In genomic region chr16:73908504-73908903, GRCm38 (mm10) we compare ENCODE assay signal across 25 mouse cellular contexts.
"Had no signal": no experiment of that assay in that cellular context is flagged by ENCODE, and none has a peak within 500 bp of the region (broad histone marks: within the 10 kb centered on the region; RNA-seq: fewer than 3 reads in every experiment).

No protein-coding gene starts in this region.

- DNase-seq: gastrocnemius, adult 2 months; gastrocnemius, postnatal 10 days; gastrocnemius, postnatal 25 days; heart, adult 18-20 months; heart, postnatal 10 days; kidney, adult 18-20 months; kidney, adult 8-10 months; kidney, postnatal 10 days; kidney, postnatal 25 days; kidney, postnatal 4 days; left cerebral cortex, postnatal 4 days; liver, embryonic 13.5 days had no signal

- ATAC-seq: inflammation-experienced regulatory T-cells, adult 6 months; intestine, embryonic 15.5 days; intestine, postnatal 0 days had no signal

- H3K4me2 ChIP-seq: heart, embryonic 13.5 days; hindbrain, embryonic 13.5 days; hindbrain, embryonic 15.5 days; intestine, embryonic 15.5 days; limb, embryonic 13.5 days; limb, embryonic 15.5 days; liver, embryonic 11.5 days; liver, embryonic 13.5 days; liver, embryonic 15.5 days had no signal

- H3K36me3 ChIP-seq: heart, embryonic 10.5 days; heart, embryonic 13.5 days; hindbrain, embryonic 13.5 days; intestine, embryonic 15.5 days; limb, embryonic 15.5 days; liver, embryonic 13.5 days; liver, embryonic 15.5 days had no signal

- H3K9me3 ChIP-seq: heart, embryonic 10.5 days; heart, embryonic 13.5 days; hindbrain, embryonic 13.5 days; hindbrain, embryonic 15.5 days; intestine, embryonic 15.5 days; limb, embryonic 13.5 days; limb, embryonic 15.5 days; liver, embryonic 13.5 days; liver, embryonic 15.5 days had no signal

- H3K9ac ChIP-seq: heart, embryonic 13.5 days; hindbrain, embryonic 13.5 days; hindbrain, embryonic 15.5 days; intestine, embryonic 15.5 days; limb, embryonic 13.5 days; limb, embryonic 15.5 days; liver, embryonic 13.5 days; liver, embryonic 15.5 days had no signal

- H3K27me3 ChIP-seq: heart, embryonic 13.5 days; hindbrain, embryonic 13.5 days; hindbrain, embryonic 15.5 days; intestine, embryonic 15.5 days; limb, embryonic 13.5 days; limb, embryonic 15.5 days; liver, embryonic 13.5 days; liver, embryonic 15.5 days had no signal

- H3K27ac ChIP-seq: gastrocnemius, adult 2 months; heart, embryonic 10.5 days; heart, embryonic 13.5 days; hindbrain, embryonic 13.5 days; hindbrain, embryonic 15.5 days; intestine, embryonic 15.5 days; layer of hippocampus, adult 2 months; left cerebral cortex, adult 2 months; limb, embryonic 13.5 days; limb, embryonic 15.5 days; liver, embryonic 13.5 days; liver, embryonic 15.5 days had no signal

- H3K4me3 ChIP-seq: gastrocnemius, adult 2 months; heart, embryonic 10.5 days; heart, embryonic 13.5 days; hindbrain, embryonic 13.5 days; hindbrain, embryonic 15.5 days; intestine, embryonic 15.5 days; layer of hippocampus, adult 2 months; left cerebral cortex, adult 2 months; limb, embryonic 13.5 days; limb, embryonic 15.5 days; liver, embryonic 13.5 days; liver, embryonic 15.5 days had no signal

- H3K4me1 ChIP-seq: heart, embryonic 10.5 days; heart, embryonic 13.5 days; hindbrain, embryonic 13.5 days; hindbrain, embryonic 15.5 days; intestine, embryonic 15.5 days; limb, embryonic 13.5 days; limb, embryonic 15.5 days; liver, embryonic 13.5 days; liver, embryonic 15.5 days had no signal
